Mouse (Mus musculus) ES-E14 (cell line): ENCODE measurements around the gene Kyat3. TPM values are rescaled to one million over a fixed set of nuclear protein-coding genes. Genes with fewer than 3 reads are reported as not detected.
A peak's percentile ranks its signal among the peaks of the same experiment; 100 is the strongest.

Experiments used
- DNase-seq: peaks from one replicate; pipeline ENCODE4 v3.0.0-alpha.2; 2013; ENCODE audit warnings: low read depth, low spot score
- H3K27ac ChIP-seq: 2 replicates; pipeline ENCODE4 v1.5.1; 2012; ENCODE audit warnings: low read depth, mild to moderate bottlenecking, low read length, moderate library complexity, mixed read lengths; ENCODE audit not compliant: poor library complexity, insufficient read depth, severe bottlenecking
- H3K36me3 ChIP-seq: 2 replicates; pipeline ENCODE4 v1.6.1; 2012; ENCODE audit warnings: mild to moderate bottlenecking, low read length, moderate library complexity, mixed read lengths; ENCODE audit not compliant: control insufficient read depth, poor library complexity, insufficient read depth, severe bottlenecking
- H3K4me1 ChIP-seq, 2 experiments: fragments of 150-350 bp in 1 of 2; sonication (generic) in 1 of 2; 2 replicates each; pipeline ENCODE4 v1.6.1; 2012; ENCODE audit warnings: low read length in 2 of 2, mild to moderate bottlenecking in 1 of 2, mixed read lengths in 1 of 2; ENCODE audit not compliant: control insufficient read depth in 2 of 2, insufficient read depth in 2 of 2, poor library complexity in 1 of 2
- H3K4me3 ChIP-seq, 2 experiments: fragments of 150-350 bp in 1 of 2; sonication (generic) in 1 of 2; 2 replicates each; pipeline ENCODE4 v1.5.1; 2012; ENCODE audit warnings: low read length in 2 of 2, low read depth in 1 of 2, mild to moderate bottlenecking in 1 of 2, mixed read lengths in 1 of 2; ENCODE audit not compliant: insufficient read depth in 1 of 2, poor library complexity in 1 of 2, severe bottlenecking in 1 of 2
- H3K9ac ChIP-seq: 2 replicates; pipeline ENCODE4 v1.6.1; 2012; ENCODE audit warnings: low read depth, mild to moderate bottlenecking, low read length, mixed read lengths; ENCODE audit not compliant: poor library complexity, insufficient read depth, severe bottlenecking
- H3K9me3 ChIP-seq: fragments of 150-350 bp; sonication (generic); 2 replicates; pipeline ENCODE4 v1.6.1; 2012; ENCODE audit warnings: low read depth, mild to moderate bottlenecking, low read length; ENCODE audit not compliant: control insufficient read depth, insufficient read depth
- CHD2 ChIP-seq: IDR thresholded peaks from 2 replicates; pipeline ENCODE4 v1.6.1; 2014; ENCODE audit warnings: mild to moderate bottlenecking, low read depth, low read length, inconsistent platforms
- HCFC1 ChIP-seq: IDR thresholded peaks from 2 replicates; pipeline ENCODE4 v1.6.1; 2012; ENCODE audit warnings: low read length, inconsistent platforms, borderline replicate concordance; ENCODE audit not compliant: insufficient read depth
- MAFK ChIP-seq: IDR thresholded peaks from 2 replicates; pipeline ENCODE4 v1.6.1; 2014; ENCODE audit warnings: mild to moderate bottlenecking, low read depth, low read length, inconsistent platforms; ENCODE audit not compliant: insufficient read depth
- ZC3H11A ChIP-seq: IDR thresholded peaks from 2 replicates; pipeline ENCODE4 v1.6.1; 2012; ENCODE audit warnings: low read depth, mild to moderate bottlenecking, inconsistent platforms, low read length, borderline replicate concordance
- ZNF384 ChIP-seq: IDR thresholded peaks from 2 replicates; pipeline ENCODE4 v1.6.1; 2012; ENCODE audit warnings: low read depth, low read length, inconsistent platforms
- in situ Hi-C, 2 experiments: fragments of 600-800 bp; cut with MboI; formaldehyde crosslinking; loops; one replicate each; pipeline ENCODE4 v1.15.1; 2025; ENCODE audit warnings: low sequenced_read_pairs in 2 of 2, inconsistent platforms in 1 of 2; ENCODE audit not compliant: unreplicated experiment in 2 of 2
- total RNA-seq: library from RNA; depleted of rRNA; stranded (reverse); fragments of 300-350 nt; gene quantifications from 2 replicates; pipeline ENCODE4 v1.2.3, GENCODE M21; 2012

Gene Kyat3
- total RNA-seq, 1 experiment: 11.7 TPM

DNA sequence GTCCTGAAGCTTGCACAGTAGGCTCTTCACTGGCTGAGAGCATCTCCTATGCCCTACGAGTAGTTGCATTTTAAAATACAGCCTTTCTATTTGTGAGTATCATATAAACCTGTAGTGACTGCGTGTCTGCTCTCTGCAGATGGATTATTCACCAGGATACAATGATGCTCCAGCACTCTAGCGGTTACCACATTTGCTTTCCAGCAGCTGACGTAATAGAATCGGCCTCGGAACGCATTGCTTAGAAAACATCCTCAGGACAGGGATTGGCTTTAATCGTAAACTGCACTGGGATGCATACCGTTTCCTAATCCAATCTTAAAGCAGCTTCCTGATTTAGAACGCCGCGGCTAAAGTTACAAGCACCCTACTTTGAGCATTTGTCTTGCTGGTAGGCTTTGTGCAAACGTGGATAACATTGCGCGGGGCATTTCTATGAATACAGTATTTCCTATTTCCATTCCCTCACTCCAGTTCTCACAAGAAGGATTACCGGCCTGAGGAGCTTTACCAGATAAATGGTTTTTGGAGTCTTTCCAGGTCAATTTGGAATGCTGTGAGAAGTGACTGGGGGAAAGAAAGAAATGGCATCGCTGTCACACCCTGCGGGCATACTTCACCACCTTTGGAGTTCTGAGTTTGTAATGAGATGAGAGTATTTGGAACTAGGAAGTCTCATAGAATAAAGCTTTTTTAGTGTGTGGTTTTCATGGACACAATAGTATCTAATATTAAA, 54.4 kb downstream of the Kyat3 start:
- Histone ChIP-seq H3K9me3 (no peaks in the 10 kb centered on the region), H3K4me3 (no peak overlapping the region), H3K36me3 (no peaks in the 10 kb centered on the region), H3K9ac (no peak overlapping the region), H3K4me1 (peaks cover 0 to 4% of the 10 kb centered on the region in 2 experiments; a peak in 2 of 4 replicates), H3K27ac (no peak overlapping the region)
- TF ChIP-seq CHD2 (no peak), HCFC1 (no peak), ZNF384 (no peak), MAFK (no peak)
- no peak for DNase-seq
- in situ Hi-C loops: no loop called here

DNA sequence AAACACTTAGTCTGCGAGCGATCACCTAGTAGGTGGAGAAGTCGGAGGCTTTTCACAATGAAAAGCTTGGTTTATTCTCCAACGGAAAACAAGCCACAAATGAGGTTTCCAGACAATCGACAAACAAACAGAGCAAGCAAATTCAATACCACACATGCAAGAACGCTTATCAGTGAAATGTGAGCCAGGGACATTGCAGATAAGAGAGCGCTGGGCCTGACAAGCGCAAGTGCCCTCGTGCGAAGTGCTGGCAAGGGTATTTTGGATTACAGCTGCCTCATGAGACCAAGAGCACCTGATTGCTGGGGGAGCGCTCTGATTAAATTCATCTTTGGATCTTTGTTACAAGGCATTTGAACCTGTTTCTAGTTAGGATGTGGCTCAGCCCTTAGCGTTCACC, 57.0 kb downstream of the Kyat3 start:
- in situ Hi-C loops: no loop called here

DNA sequence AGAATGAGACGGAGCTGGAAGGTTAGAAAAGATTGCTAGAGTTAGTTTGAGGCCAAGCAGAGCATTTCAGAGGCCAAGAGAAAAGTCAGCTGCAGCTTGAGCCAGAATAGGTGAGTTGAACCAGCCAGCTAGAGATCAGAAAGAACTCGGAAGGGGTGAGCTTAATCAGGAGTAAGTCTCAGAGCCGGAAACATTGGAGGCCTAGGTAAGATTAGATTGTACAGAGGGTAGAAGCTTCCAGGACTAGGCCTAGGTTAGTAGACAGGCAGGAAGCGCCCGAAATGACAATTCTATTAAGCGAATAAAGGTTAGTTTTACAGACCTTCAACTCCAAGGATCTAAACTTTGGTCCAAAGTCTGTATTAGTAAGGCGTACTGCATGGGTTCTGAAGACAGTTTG, 57.7 kb downstream of the Kyat3 start:
- Histone ChIP-seq H3K36me3 (no peaks in the 10 kb centered on the region), H3K9me3 (no peaks in the 10 kb centered on the region), H3K4me1 (peaks cover 5 to 6% of the 10 kb centered on the region in 2 experiments; a peak in 3 of 4 replicates), H3K9ac (no peak overlapping the region), H3K4me3 (no peak overlapping the region), H3K27ac (no peak overlapping the region)
- DNase-seq: no peak
- in situ Hi-C loops: no loop called here
- no peak for TF ChIP-seq CHD2
- TF ChIP-seq ZNF384: no peak
- no peak for TF ChIP-seq HCFC1
- TF ChIP-seq ZC3H11A: no peak
- no peak for TF ChIP-seq MAFK

More for the DNA sequence above, 57.0 kb downstream of the Kyat3 start:
- Histone ChIP-seq H3K27ac (no peak overlapping the region), H3K9ac (no peak overlapping the region), H3K9me3 (no peaks in the 10 kb centered on the region), H3K36me3 (no peaks in the 10 kb centered on the region), H3K4me3 (no peak overlapping the region), H3K4me1 (peaks cover 5% of the 10 kb centered on the region in 2 experiments; a peak in 3 of 4 replicates)
- no peak for TF ChIP-seq ZC3H11A
- TF ChIP-seq HCFC1: no peak
- no peak for TF ChIP-seq CHD2
- TF ChIP-seq ZNF384: no peak
- no peak for TF ChIP-seq MAFK
- no peak for DNase-seq

GRCm38 (mm10) chr3:142760356-142760755, 59.5 kb downstream of the Kyat3 start:
- H3K27ac ChIP-seq: no peak overlapping the region
- in situ Hi-C loops: no loop called here
- peak; percentile 25 for DNase-seq

More at GRCm38 (mm10) chr3:142760356-142760755, 59.5 kb downstream of the Kyat3 start:
- Histone ChIP-seq H3K4me3 (no peak overlapping the region), H3K9me3 (no peaks in the 10 kb centered on the region), H3K9ac (no peak overlapping the region), H3K4me1 (peaks cover 5 to 6% of the 10 kb centered on the region in 2 experiments; a peak in 3 of 4 replicates), H3K36me3 (no peaks in the 10 kb centered on the region)
- no peak for TF ChIP-seq HCFC1
- peak; percentile 80 for TF ChIP-seq ZNF384
